Comparison of ENCODE assay signal across 8 mouse cellular contexts in the genomic region with DNA sequence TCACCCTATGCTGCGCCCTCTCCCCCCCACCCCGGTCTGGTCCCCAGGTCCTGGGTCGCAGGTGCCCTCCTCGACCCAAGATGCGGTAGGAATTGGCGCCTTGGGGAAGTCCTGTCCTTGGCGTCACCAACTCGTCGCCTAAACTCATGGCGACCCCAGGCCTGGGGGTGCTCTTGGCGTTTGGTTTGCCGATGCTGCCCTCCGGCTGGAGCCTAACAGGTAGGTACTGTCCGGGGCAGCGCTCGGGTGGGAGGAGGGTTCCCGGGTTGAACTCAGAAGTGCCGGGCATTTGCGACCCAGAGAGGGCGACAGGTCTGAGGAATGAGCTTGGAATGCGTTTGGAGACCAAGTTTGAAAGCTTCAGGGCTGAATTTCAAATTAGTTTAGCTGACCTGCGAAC. TPM values are rescaled to one million over a fixed set of nuclear protein-coding genes. Genes with fewer than 3 reads are reported as not detected.
DNase-seq lines count a peak whose midpoint lies in the region; ATAC-seq and TF ChIP-seq lines count a peak whose summit lies in the region.

No protein-coding gene starts in this region.

- H3K27me3 ChIP-seq in kidney, adult 2 months (replicated peaks; ENCODE audit: control insufficient read depth, insufficient read depth, low read length), result no peaks in the 10 kb centered on the region
- peaks cover 24% of the 10 kb centered on the region for H3K27me3 ChIP-seq in embryonic facial prominence, embryonic 11.5 days (ENCODE audit: control insufficient read depth, insufficient read depth, low read length)
- H3K27me3 ChIP-seq in hindbrain, embryonic 14.5 days (ENCODE audit: control insufficient read depth, insufficient read depth, low read length), result peaks cover 36% of the 10 kb centered on the region
- peaks cover 57% of the 10 kb centered on the region for H3K27me3 ChIP-seq in midbrain, embryonic 10.5 days (ENCODE audit: low read depth, poor library complexity, severe bottlenecking)

- TF ChIP-seq CTCF in kidney, adult 2 months (conservative IDR thresholded peaks at IDR 0.05; ENCODE audit: insufficient read depth, insufficient read length, low read depth, low read length), result no peak

- peak overlapping the region; percentile 100 for H3K27ac ChIP-seq in kidney, adult 2 months (ENCODE audit: insufficient read depth, low read depth, low read length)
- no peak overlapping the region for H3K27ac ChIP-seq in embryonic facial prominence, embryonic 11.5 days (replicated peaks; ENCODE audit: low read depth, low read length)
- no peak overlapping the region for H3K27ac ChIP-seq in hindbrain, embryonic 14.5 days
- no peak overlapping the region for H3K27ac ChIP-seq in midbrain, embryonic 10.5 days (replicated peaks)

- H3K4me1 ChIP-seq in kidney, adult 2 months (ENCODE audit: control insufficient read depth, insufficient read depth, low read length), result peaks cover 6% of the 10 kb centered on the region; the same call in 1 of the 2 replicates
- peaks cover 3% of the 10 kb centered on the region for H3K4me1 ChIP-seq in embryonic facial prominence, embryonic 11.5 days (ENCODE audit: control insufficient read depth, insufficient read depth, low read length)
- peaks cover 18% of the 10 kb centered on the region for H3K4me1 ChIP-seq in hindbrain, embryonic 14.5 days (replicated peaks; ENCODE audit: control insufficient read depth, insufficient read depth, low read length)
- H3K4me1 ChIP-seq in midbrain, embryonic 10.5 days, result peaks cover 46% of the 10 kb centered on the region

- H3K36me3 ChIP-seq in kidney, adult 2 months (ENCODE audit: control insufficient read depth, insufficient read depth, low read length), result peaks cover 4% of the 10 kb centered on the region; the same call in 1 of the 2 replicates
- no peaks in the 10 kb centered on the region for H3K36me3 ChIP-seq in embryonic facial prominence, embryonic 11.5 days (replicated peaks; ENCODE audit: control insufficient read depth, insufficient read depth, low read depth, low read length)
- H3K36me3 ChIP-seq in hindbrain, embryonic 14.5 days (replicated peaks; ENCODE audit: control insufficient read depth, insufficient read depth), result no peaks in the 10 kb centered on the region
- peaks cover under 1% of the 10 kb centered on the region; the same call in 1 of the 2 replicates for H3K36me3 ChIP-seq in midbrain, embryonic 10.5 days

- H3K9ac ChIP-seq in embryonic facial prominence, embryonic 11.5 days (replicated peaks; ENCODE audit: low read length), result no peak overlapping the region
- H3K9ac ChIP-seq in hindbrain, embryonic 14.5 days, result 0 out of 2 replicates have a peak overlapping the region, but pooled peaks have one; percentile 0

- ATAC-seq in embryonic facial prominence, embryonic 11.5 days (replicated peaks; ENCODE audit: insufficient number of reproducible peaks, low FRiP score, low TSS enrichment, low read depth), result no peak
- no peak for ATAC-seq in hindbrain, embryonic 14.5 days (ENCODE audit: low FRiP score)
- ATAC-seq in frontal cortex, adult (ENCODE audit: low TSS enrichment), result no peak

- no peak for TF ChIP-seq POLR2A in kidney, adult 2 months (IDR thresholded peaks at IDR 0.05; ENCODE audit: low read depth, low read length)

- H3K4me2 ChIP-seq in embryonic facial prominence, embryonic 11.5 days (ENCODE audit: low read depth, low read length), result peak overlapping the region; percentile 19
- H3K4me2 ChIP-seq in hindbrain, embryonic 14.5 days (replicated peaks), result peak overlapping the region; percentile 55

- WGBS in kidney, adult 2 months, result 3% methylated on average over 22 of the region's 22 CpGs
- WGBS in embryonic facial prominence, embryonic 11.5 days, result 1% methylated on average over 22 of the region's 22 CpGs
- 2% methylated on average over 22 of the region's 22 CpGs for WGBS in hindbrain, embryonic 14.5 days
- WGBS in midbrain, embryonic 10.5 days, result under 1% methylated on average over 22 of the region's 22 CpGs

- DNase-seq in kidney, adult 2 months, result peak; percentile 43
- no peak for DNase-seq in kidney, adult 11 months
- no peak for DNase-seq in embryonic facial prominence, embryonic 11.5 days (ENCODE audit: low spot score)
- DNase-seq in hindbrain, embryonic 14.5 days (ENCODE audit: low spot score), result no peak
- DNase-seq in midbrain, embryonic 10.5 days (ENCODE audit: low spot score), result no peak
- no peak for DNase-seq in cerebellum, adult 11 months
- no peak for DNase-seq in urinary bladder, postnatal 14 days (ENCODE audit: low spot score)

- H3K4me3 ChIP-seq in kidney, adult 2 months (ENCODE audit: insufficient read depth, low read depth, low read length), result peak overlapping the region; percentile 90
- H3K4me3 ChIP-seq in embryonic facial prominence, embryonic 11.5 days (ENCODE audit: low read depth, low read length), result peak overlapping the region; percentile 26
- peak overlapping the region; percentile 31 for H3K4me3 ChIP-seq in hindbrain, embryonic 14.5 days (replicated peaks; ENCODE audit: low read length)
- H3K4me3 ChIP-seq in midbrain, embryonic 10.5 days, result peak overlapping the region; percentile 45

- no peaks in the 10 kb centered on the region for H3K9me3 ChIP-seq in embryonic facial prominence, embryonic 11.5 days (replicated peaks; ENCODE audit: control insufficient read depth, low read length)
- H3K9me3 ChIP-seq in hindbrain, embryonic 14.5 days (ENCODE audit: control insufficient read depth, low read length), result no peaks in the 10 kb centered on the region
- no peaks in the 10 kb centered on the region for H3K9me3 ChIP-seq in midbrain, embryonic 10.5 days (replicated peaks)

RNA-seq across cellular contexts. Expression of a gene that starts 2.9 kb away (rescaled TPM):
- polyA plus RNA-seq in kidney, adult 2 months (2012; rRNA removed), result 121 and 124 TPM in 2 replicates
- 7.1 and 7.3 TPM in 2 replicates for polyA plus RNA-seq in embryonic facial prominence, embryonic 11.5 days (2014; fragmentation: Nextera tagmentation; extraction: Ambion mirVana)
- polyA plus RNA-seq in hindbrain, embryonic 14.5 days (2014; fragmentation: Nextera tagmentation; extraction: Ambion mirVana), result 40.6 and 46.8 TPM in 2 replicates
- 10.4 and 12.6 TPM in 2 replicates for polyA plus RNA-seq in midbrain, embryonic 10.5 days (2016; fragmentation: Nextera tagmentation; extraction: Ambion mirVana)

RNA-seq across cellular contexts. Expression of a gene that starts 3.6 kb away (rescaled TPM):
- 110 and 124 TPM in 2 replicates for polyA plus RNA-seq in kidney, adult 2 months (2012; rRNA removed)
- polyA plus RNA-seq in embryonic facial prominence, embryonic 11.5 days (2014; fragmentation: Nextera tagmentation; extraction: Ambion mirVana), result 5.1 and 5.3 TPM in 2 replicates
- polyA plus RNA-seq in hindbrain, embryonic 14.5 days (2014; fragmentation: Nextera tagmentation; extraction: Ambion mirVana), result 4.0 and 4.2 TPM in 2 replicates
- 1.2 and 1.5 TPM in 2 replicates for polyA plus RNA-seq in midbrain, embryonic 10.5 days (2016; fragmentation: Nextera tagmentation; extraction: Ambion mirVana)

RNA-seq across cellular contexts. Expression of a gene that starts 15.8 kb away (rescaled TPM):
- 2.0 and 4.9 TPM in 2 replicates for polyA plus RNA-seq in kidney, adult 2 months (2012; rRNA removed)
- 1.5 and 1.6 TPM in 2 replicates for polyA plus RNA-seq in embryonic facial prominence, embryonic 11.5 days (2014; fragmentation: Nextera tagmentation; extraction: Ambion mirVana)
- 2.8 and 3.6 TPM in 2 replicates for polyA plus RNA-seq in hindbrain, embryonic 14.5 days (2014; fragmentation: Nextera tagmentation; extraction: Ambion mirVana)
- 1.5 and 2.3 TPM in 2 replicates for polyA plus RNA-seq in midbrain, embryonic 10.5 days (2016; fragmentation: Nextera tagmentation; extraction: Ambion mirVana)

RNA-seq across cellular contexts. Expression of a gene that starts 21.1 kb away (rescaled TPM):
- 0.13 TPM in 1 of 2 replicates, not detected in the other for polyA plus RNA-seq in kidney, adult 2 months (2012; rRNA removed)
- not detected in 2 replicates for polyA plus RNA-seq in embryonic facial prominence, embryonic 11.5 days (2014; fragmentation: Nextera tagmentation; extraction: Ambion mirVana)
- polyA plus RNA-seq in hindbrain, embryonic 14.5 days (2014; fragmentation: Nextera tagmentation; extraction: Ambion mirVana), result not detected in 2 replicates
- polyA plus RNA-seq in midbrain, embryonic 10.5 days (2016; fragmentation: Nextera tagmentation; extraction: Ambion mirVana), result 0.10 TPM in 1 of 2 replicates, not detected in the other

RNA-seq across cellular contexts. Expression of a gene that starts 25.0 kb away (rescaled TPM):
- 2.1 and 2.9 TPM in 2 replicates for polyA plus RNA-seq in kidney, adult 2 months (2012; rRNA removed)
- 39.9 and 51.6 TPM in 2 replicates for polyA plus RNA-seq in embryonic facial prominence, embryonic 11.5 days (2014; fragmentation: Nextera tagmentation; extraction: Ambion mirVana)
- polyA plus RNA-seq in hindbrain, embryonic 14.5 days (2014; fragmentation: Nextera tagmentation; extraction: Ambion mirVana), result 312 and 331 TPM in 2 replicates
- 68.7 and 128 TPM in 2 replicates for polyA plus RNA-seq in midbrain, embryonic 10.5 days (2016; fragmentation: Nextera tagmentation; extraction: Ambion mirVana)

Comparison
In these comparisons a context has a peak if more than half of its experiments do, and no peak if none do; other contexts are left out.
1. H3K4me3 ChIP-seq: peak in every context shown above with its lines; median percentile 90 in kidney, adult 2 months; 45 in midbrain, embryonic 10.5 days; 31 in hindbrain, embryonic 14.5 days; 26 in embryonic facial prominence, embryonic 11.5 days.
2. RNA of a gene that starts 3.6 kb away (polyA plus RNA-seq): 110 to 124 TPM in kidney, adult 2 months; 5.1 to 5.3 TPM in embryonic facial prominence, embryonic 11.5 days, 4.0 to 4.2 TPM in hindbrain, embryonic 14.5 days and 1.2 to 1.5 TPM in midbrain, embryonic 10.5 days; every median in the first group is over 10 times any median in the second.